Mouse (Mus musculus): ENCODE data around the gene Rem1.

Gene Rem1

GRCm38 (mm10) chr2:152626774-152627591 lies at the start of gene Rem1:
TSS of gene Rem1 (plus strand) at chr2:152626951.
- no peak for DNase-seq

GRCm38 (mm10) chr2:152580107-152580506 lies 46.6 kb upstream of the Rem1 start, which contains the start of gene Defb19:
TSS of gene Defb19 (minus strand) at chr2:152580312.
- DNase-seq, result no peak

GRCm38 (mm10) chr2:152580612-152581011 lies 46.1 kb upstream of the Rem1 start:
- no peak for DNase-seq

GRCm38 (mm10) chr2:152586926-152587560 lies 39.7 kb upstream of the Rem1 start:
- DNase-seq, result peak; percentile 41

- DNase-seq, result no peak
These were observed 38.3 kb upstream of the Rem1 start for GRCm38 (mm10) chr2:152588450-152588849.

- no peak for DNase-seq
These were observed 37.7 kb upstream of the Rem1 start for GRCm38 (mm10) chr2:152589021-152589420.

- no peak for DNase-seq
These were observed 27.5 kb upstream of the Rem1 start, which contains the start of gene Defb45 for GRCm38 (mm10) chr2:152599299-152599698. TSS of gene Defb45 (minus strand) at chr2:152599399.

GRCm38 (mm10) chr2:152600076-152600475 lies 26.7 kb upstream of the Rem1 start:
- DNase-seq, result no peak

GRCm38 (mm10) chr2:152601275-152601960 lies 25.3 kb upstream of the Rem1 start:
- no peak for DNase-seq

- DNase-seq, result peak; percentile 56
These were observed 22.7 kb upstream of the Rem1 start, which contains the start of gene Defb36 for GRCm38 (mm10) chr2:152604057-152604456. TSS of gene Defb36 (plus strand) at chr2:152604327.

GRCm38 (mm10) chr2:152607746-152608145 lies 19.0 kb upstream of the Rem1 start:
- no peak for DNase-seq

- no peak for DNase-seq
These were observed 18.0 kb upstream of the Rem1 start for GRCm38 (mm10) chr2:152608719-152609118.

GRCm38 (mm10) chr2:152612193-152612592 lies 14.6 kb upstream of the Rem1 start:
- DNase-seq, result no peak

- DNase-seq, result peak; percentile 40
These were observed 11.2 kb upstream of the Rem1 start for GRCm38 (mm10) chr2:152615563-152615962.

GRCm38 (mm10) chr2:152616470-152616869 lies 10.3 kb upstream of the Rem1 start:
- no peak for DNase-seq

GRCm38 (mm10) chr2:152617374-152617773 lies 9.4 kb upstream of the Rem1 start:
- peak; percentile 66 for DNase-seq

GRCm38 (mm10) chr2:152620367-152621134 lies 6.2 kb upstream of the Rem1 start:
- DNase-seq, result no peak

- no peak for DNase-seq
These were observed 4.6 kb upstream of the Rem1 start for GRCm38 (mm10) chr2:152622151-152622550.

GRCm38 (mm10) chr2:152622953-152623352 lies 3.8 kb upstream of the Rem1 start, which contains the start of gene Defb25:
TSS of gene Defb25 (minus strand) at chr2:152623053.
- no peak for DNase-seq

GRCm38 (mm10) chr2:152624566-152624965 lies 2.2 kb upstream of the Rem1 start:
- no peak for DNase-seq

GRCm38 (mm10) chr2:152625256-152625655 lies 1.5 kb upstream of the Rem1 start:
- no peak for DNase-seq

GRCm38 (mm10) chr2:152628066-152628465 lies 1.3 kb downstream of the Rem1 start:
- DNase-seq, result no peak

GRCm38 (mm10) chr2:152629239-152629638 lies 2.5 kb downstream of the Rem1 start:
- no peak for DNase-seq
